Mouse (Mus musculus) urinary bladder, postnatal 4 days (tissue): Measurements from ENCODE around the gene Stpg1.

Experiments used
- DNase-seq, 2 experiments: peaks; one replicate each; pipeline ENCODE4 v3.0.0; 2021 to 2022; ENCODE audit warnings: low spot score in 2 of 2

Gene Stpg1

GRCm38 (mm10) chr4:135513865-135514264, 19.3 kb downstream of the Stpg1 start:
- no peak for DNase-seq

- no peak for DNase-seq
Measured at GRCm38 (mm10) chr4:135514925-135515324, 20.3 kb downstream of the Stpg1 start.

- no peak for DNase-seq
Measured at GRCm38 (mm10) chr4:135516351-135517316, 22.0 kb downstream of the Stpg1 start.

- no peak for DNase-seq
Measured at GRCm38 (mm10) chr4:135518135-135518534, 23.5 kb downstream of the Stpg1 start.

- DNase-seq: no peak
Measured at GRCm38 (mm10) chr4:135520421-135520820, 25.8 kb downstream of the Stpg1 start.

GRCm38 (mm10) chr4:135523939-135524338, 29.3 kb downstream of the Stpg1 start:
- no peak for DNase-seq

- DNase-seq: no peak
Measured at GRCm38 (mm10) chr4:135525057-135525456, 30.5 kb downstream of the Stpg1 start.

- no peak for DNase-seq
Measured at GRCm38 (mm10) chr4:135526039-135526710, 31.6 kb downstream of the Stpg1 start.

- DNase-seq: no peak
Measured at GRCm38 (mm10) chr4:135530270-135530669, 35.7 kb downstream of the Stpg1 start.

- no peak for DNase-seq
Measured at GRCm38 (mm10) chr4:135531236-135531635, 36.6 kb downstream of the Stpg1 start.

- no peak for DNase-seq
Measured at GRCm38 (mm10) chr4:135531771-135532613, 37.4 kb downstream of the Stpg1 start.

GRCm38 (mm10) chr4:135533001-135533400, 38.4 kb downstream of the Stpg1 start:
- DNase-seq: no peak

- no peak for DNase-seq
Measured at GRCm38 (mm10) chr4:135535021-135535420, 40.4 kb downstream of the Stpg1 start.

GRCm38 (mm10) chr4:135539056-135539455, 44.5 kb downstream of the Stpg1 start:
- no peak for DNase-seq

GRCm38 (mm10) chr4:135540057-135540456, 45.5 kb downstream of the Stpg1 start:
- no peak for DNase-seq

- no peak for DNase-seq
Measured at GRCm38 (mm10) chr4:135544284-135544683, 49.7 kb downstream of the Stpg1 start.

GRCm38 (mm10) chr4:135545080-135545511, 50.5 kb downstream of the Stpg1 start:
- DNase-seq: no peak

GRCm38 (mm10) chr4:135546008-135546407, 51.4 kb downstream of the Stpg1 start:
- DNase-seq: no peak

GRCm38 (mm10) chr4:135546793-135547192, 52.2 kb downstream of the Stpg1 start:
- no peak for DNase-seq

- DNase-seq: no peak
Measured at GRCm38 (mm10) chr4:135547551-135547950, 53.0 kb downstream of the Stpg1 start.

GRCm38 (mm10) chr4:135548108-135548507, 53.5 kb downstream of the Stpg1 start:
- DNase-seq: no peak
